Mouse (Mus musculus): ENCODE results near the gene Ciz1.
"Not testable (repeated sequence)": the region's sequence is repeated elsewhere in the genome, so short reads cannot be mapped to it uniquely, and the experiment has no call there.

Ciz1 gene

GRCm38 (mm10) chr2:32347019-32347418 is 5.1 kb upstream of the Ciz1 start:
- DNase-seq (ENCODE audit: low spot score) = no peak

- no peak for DNase-seq (ENCODE audit: low spot score)
Measured at GRCm38 (mm10) chr2:32348311-32348710, 3.8 kb upstream of the Ciz1 start.

- no peak for DNase-seq (ENCODE audit: low spot score)
Measured at GRCm38 (mm10) chr2:32349625-32350255, 2.4 kb upstream of the Ciz1 start.

- no peak for DNase-seq (ENCODE audit: low spot score)
Measured at GRCm38 (mm10) chr2:32350471-32351051, 1.6 kb upstream of the Ciz1 start.

- no peak for DNase-seq (ENCODE audit: low spot score)
Measured at GRCm38 (mm10) chr2:32351471-32351961, 611 bp upstream of the Ciz1 start.

- DNase-seq (ENCODE audit: low spot score) = peak; percentile 94
Measured at GRCm38 (mm10) chr2:32353007-32353542, 948 bp downstream of the Ciz1 start, which contains the start of gene Dnm1. TSS of gene Dnm1 (minus strand) at chr2:32353338.

GRCm38 (mm10) chr2:32353836-32354235 is 1.7 kb downstream of the Ciz1 start:
- no peak for DNase-seq (ENCODE audit: low spot score)

GRCm38 (mm10) chr2:32354336-32354895 is 2.3 kb downstream of the Ciz1 start:
- DNase-seq (ENCODE audit: low spot score) = no peak

- DNase-seq (ENCODE audit: low spot score) = no peak
Measured at GRCm38 (mm10) chr2:32356216-32356615, 4.1 kb downstream of the Ciz1 start.

GRCm38 (mm10) chr2:32357710-32358109 is 5.6 kb downstream of the Ciz1 start:
- no peak for DNase-seq (ENCODE audit: low spot score)

- DNase-seq (ENCODE audit: low spot score) = no peak
Measured at GRCm38 (mm10) chr2:32358381-32358780, 6.3 kb downstream of the Ciz1 start.

GRCm38 (mm10) chr2:32360741-32361140 is 8.6 kb downstream of the Ciz1 start:
- no peak for DNase-seq (ENCODE audit: low spot score)

- no peak for DNase-seq (ENCODE audit: low spot score)
Measured at GRCm38 (mm10) chr2:32361437-32361836, 9.3 kb downstream of the Ciz1 start.

- DNase-seq (ENCODE audit: low spot score) = not testable (repeated sequence)
Measured at GRCm38 (mm10) chr2:32362274-32362673, 10.1 kb downstream of the Ciz1 start.

- DNase-seq (ENCODE audit: low spot score) = peak; percentile 94
Measured at GRCm38 (mm10) chr2:32362817-32363340, 10.8 kb downstream of the Ciz1 start.

- no peak for DNase-seq (ENCODE audit: low spot score)
Measured at GRCm38 (mm10) chr2:32363376-32364106, 11.4 kb downstream of the Ciz1 start.

GRCm38 (mm10) chr2:32364121-32364520 is 12.0 kb downstream of the Ciz1 start:
- no peak for DNase-seq (ENCODE audit: low spot score)

GRCm38 (mm10) chr2:32367315-32367714 is 15.2 kb downstream of the Ciz1 start:
- DNase-seq (ENCODE audit: low spot score) = no peak

GRCm38 (mm10) chr2:32374191-32374590 is 22.1 kb downstream of the Ciz1 start:
- DNase-seq (ENCODE audit: low spot score) = no peak

GRCm38 (mm10) chr2:32375317-32375940 is 23.3 kb downstream of the Ciz1 start:
- DNase-seq (ENCODE audit: low spot score) = no peak

- no peak for DNase-seq (ENCODE audit: low spot score)
Measured at GRCm38 (mm10) chr2:32376963-32377362, 24.8 kb downstream of the Ciz1 start.
